Mouse (Mus musculus) embryonic facial prominence, embryonic 11.5 days (tissue): Measurements from ENCODE around the gene BC034090. TPM values are rescaled to one million over a fixed set of nuclear protein-coding genes. Genes with fewer than 3 reads are reported as not detected.
A peak's percentile ranks its signal among the peaks of the same experiment; 100 is the strongest.

ENCODE experiments used
- ATAC-seq: fragments of 200-750 bp; cut with Nextera tagmentation; replicated peaks from 2 replicates; pipeline ENCODE4 v1.8.0; 2017; ENCODE audit warnings: low read depth; ENCODE audit not compliant: insufficient number of reproducible peaks, low FRiP score, low TSS enrichment
- DNase-seq: peaks from one replicate; pipeline ENCODE4 v3.0.0-alpha.2; 2015; ENCODE audit warnings: low spot score
- H3K27ac ChIP-seq: fragments of 300-500 bp; sonication (generic); replicated peaks from 2 replicates; pipeline ENCODE4 v1.5.1; 2014; ENCODE audit warnings: mild to moderate bottlenecking, low read depth, low read length, control low read depth
- H3K27me3 ChIP-seq: fragments of 300-500 bp; sonication (generic); 2 replicates; pipeline ENCODE4 v1.6.1; 2014; ENCODE audit warnings: mild to moderate bottlenecking, low read length, moderate library complexity, mixed read lengths; ENCODE audit not compliant: control insufficient read depth, insufficient read depth
- H3K36me3 ChIP-seq: fragments of 300-500 bp; sonication (generic); replicated peaks from 2 replicates; pipeline ENCODE4 v1.6.1; 2014; ENCODE audit warnings: low read depth, mild to moderate bottlenecking, low read length, moderate library complexity, mixed read lengths; ENCODE audit not compliant: control insufficient read depth, insufficient read depth
- H3K4me1 ChIP-seq: fragments of 300-500 bp; sonication (generic); 2 replicates; pipeline ENCODE4 v1.6.1; 2014; ENCODE audit warnings: low read length, mixed read lengths; ENCODE audit not compliant: control insufficient read depth, insufficient read depth
- H3K4me2 ChIP-seq: fragments of 300-500 bp; sonication (generic); 2 replicates; pipeline ENCODE4 v1.6.1; 2014; ENCODE audit warnings: low read depth, mild to moderate bottlenecking, control low read depth, low read length, moderate library complexity
- H3K4me3 ChIP-seq: fragments of 300-500 bp; sonication (generic); 2 replicates; pipeline ENCODE4 v1.5.1; 2014; ENCODE audit warnings: low read depth, low read length, control low read depth
- H3K9ac ChIP-seq: fragments of 300-500 bp; sonication (generic); replicated peaks from 2 replicates; pipeline ENCODE4 v1.6.1; 2014; ENCODE audit warnings: mild to moderate bottlenecking, control low read depth, low read length
- H3K9me3 ChIP-seq: fragments of 300-500 bp; sonication (generic); replicated peaks from 2 replicates; pipeline ENCODE4 v1.6.1; 2016; ENCODE audit warnings: mild to moderate bottlenecking, low read length, inconsistent platforms, mixed read lengths; ENCODE audit not compliant: control insufficient read depth
- WGBS: fragments of 180-500 bp; shearing (Covaris S2); extraction: QIAGEN DNeasy Blood & Tissue Kit; methylation state at CpG from one replicate; pipeline ENCODE4 v1.1.7; 2014; 5-methylcytosine and 5-hydroxymethylcytosine counted together
- polyA plus RNA-seq: library from polyadenylated mRNA; unstranded; fragments of >200 nt; fragmentation: Nextera tagmentation; extraction: Ambion mirVana; gene quantifications from 2 replicates; pipeline ENCODE4 v1.2.1, GENCODE M21; 2014

Gene BC034090
- polyA plus RNA-seq, 1 experiment from 2014 or later, result 2.6 TPM

- no peaks in the 10 kb centered on the region for H3K27me3 ChIP-seq
- H3K9me3 ChIP-seq, result no peaks in the 10 kb centered on the region
- no peak overlapping the region for H3K4me2 ChIP-seq
- no peaks in the 10 kb centered on the region for H3K4me1 ChIP-seq
- H3K36me3 ChIP-seq, result peaks cover 3% of the 10 kb centered on the region
- H3K27ac ChIP-seq, result no peak overlapping the region
- H3K9ac ChIP-seq, result no peak overlapping the region
- DNase-seq (no peak), ATAC-seq (no peak)
- H3K4me3 ChIP-seq, result no peak overlapping the region
- WGBS, result 58% methylated on average over 7 of the region's 7 CpGs
Observed at GRCm38 (mm10) chr1:155205311-155205710, 38.9 kb downstream of the BC034090 start.

- no peaks in the 10 kb centered on the region for H3K27me3 ChIP-seq
- 85% methylated on average over 8 of the region's 8 CpGs for WGBS
- no peaks in the 10 kb centered on the region for H3K9me3 ChIP-seq
- no peak overlapping the region for H3K4me3 ChIP-seq
- no peak overlapping the region for H3K27ac ChIP-seq
- DNase-seq, result no peak
- H3K9ac ChIP-seq, result no peak overlapping the region
- no peak overlapping the region for H3K4me2 ChIP-seq
- ATAC-seq, result no peak
- no peaks in the 10 kb centered on the region for H3K4me1 ChIP-seq
- H3K36me3 ChIP-seq, result peaks cover 3% of the 10 kb centered on the region
Observed at GRCm38 (mm10) chr1:155204560-155205162, 39.6 kb downstream of the BC034090 start.

DNA sequence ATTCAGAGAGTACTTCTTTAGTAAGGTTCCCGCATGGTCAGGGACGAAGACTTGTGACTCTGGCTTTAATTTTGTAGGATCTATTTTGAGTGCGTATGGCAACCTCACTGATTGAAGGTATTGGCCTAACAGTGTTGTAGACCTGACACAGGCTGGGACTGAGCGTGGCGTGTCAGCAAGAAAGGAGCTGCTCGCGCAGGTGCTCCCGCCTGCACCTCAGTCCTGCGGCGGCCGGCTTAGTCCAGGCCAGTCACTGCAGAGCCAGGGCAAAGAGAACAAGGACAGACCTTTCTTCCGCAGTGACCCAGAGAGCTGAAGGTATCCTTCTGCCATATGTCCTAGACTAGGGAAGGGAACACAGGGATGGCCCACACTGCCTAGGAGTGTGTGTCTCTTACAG lies 40.3 kb downstream of the BC034090 start:
- Histone ChIP-seq H3K4me1 (no peaks in the 10 kb centered on the region), H3K36me3 (peaks cover 3% of the 10 kb centered on the region), H3K27ac (peak overlapping the region; percentile 28; the same call in 1 of the 2 replicates), H3K4me3 (no peak overlapping the region), H3K27me3 (no peaks in the 10 kb centered on the region), H3K4me2 (no peak overlapping the region), H3K9ac (no peak overlapping the region), H3K9me3 (no peaks in the 10 kb centered on the region)
- WGBS, result 92% methylated on average over 12 of the region's 12 CpGs
- DNase-seq (no peak), ATAC-seq (no peak; the same call in 1 of the 2 replicates)

DNA sequence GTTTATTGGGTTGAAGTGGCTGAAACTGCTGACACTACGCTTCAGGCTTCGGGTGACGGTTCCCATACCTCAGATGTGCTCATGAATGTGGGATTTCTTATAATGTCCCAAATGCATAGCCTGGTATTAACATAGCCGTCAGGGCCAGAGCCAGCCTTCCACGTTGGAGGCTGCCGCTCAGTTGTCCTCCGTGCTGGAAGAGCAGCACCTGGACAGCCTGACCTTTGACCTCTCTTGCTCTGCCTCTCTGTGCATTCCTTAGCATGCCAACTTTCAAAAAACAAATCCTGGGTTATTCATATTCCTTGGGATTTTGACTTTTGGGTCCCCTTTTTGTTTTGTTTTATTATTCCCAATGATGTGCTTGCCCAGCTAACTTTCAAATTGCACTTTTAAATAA lies 41.1 kb downstream of the BC034090 start:
- no peaks in the 10 kb centered on the region for H3K27me3 ChIP-seq
- no peaks in the 10 kb centered on the region for H3K9me3 ChIP-seq
- no peaks in the 10 kb centered on the region for H3K4me1 ChIP-seq
- H3K9ac ChIP-seq, result no peak overlapping the region
- no peak for ATAC-seq
- DNase-seq, result no peak
- no peak overlapping the region for H3K4me3 ChIP-seq
- no peak overlapping the region for H3K27ac ChIP-seq
- H3K4me2 ChIP-seq, result no peak overlapping the region
- WGBS, result 84% methylated on average over 7 of the region's 7 CpGs
- peaks cover 3% of the 10 kb centered on the region for H3K36me3 ChIP-seq

GRCm38 (mm10) chr1:155202472-155202871 lies 41.8 kb downstream of the BC034090 start:
- DNase-seq (no peak), ATAC-seq (no peak)
- Histone ChIP-seq H3K4me3 (no peak overlapping the region), H3K4me1 (no peaks in the 10 kb centered on the region), H3K36me3 (peaks cover 3% of the 10 kb centered on the region), H3K4me2 (no peak overlapping the region), H3K9ac (no peak overlapping the region), H3K9me3 (no peaks in the 10 kb centered on the region), H3K27ac (no peak overlapping the region), H3K27me3 (no peaks in the 10 kb centered on the region)
- WGBS, result 75% methylated on average over 5 of the region's 5 CpGs

GRCm38 (mm10) chr1:155201914-155202313 lies 42.3 kb downstream of the BC034090 start:
- Histone ChIP-seq H3K4me1 (no peaks in the 10 kb centered on the region), H3K4me3 (no peak overlapping the region), H3K27me3 (no peaks in the 10 kb centered on the region), H3K4me2 (no peak overlapping the region), H3K9me3 (no peaks in the 10 kb centered on the region), H3K36me3 (peaks cover 3% of the 10 kb centered on the region), H3K9ac (no peak overlapping the region), H3K27ac (no peak overlapping the region)
- ATAC-seq (no peak), DNase-seq (no peak)
- WGBS, result 80% methylated on average over 17 of the region's 17 CpGs

DNA sequence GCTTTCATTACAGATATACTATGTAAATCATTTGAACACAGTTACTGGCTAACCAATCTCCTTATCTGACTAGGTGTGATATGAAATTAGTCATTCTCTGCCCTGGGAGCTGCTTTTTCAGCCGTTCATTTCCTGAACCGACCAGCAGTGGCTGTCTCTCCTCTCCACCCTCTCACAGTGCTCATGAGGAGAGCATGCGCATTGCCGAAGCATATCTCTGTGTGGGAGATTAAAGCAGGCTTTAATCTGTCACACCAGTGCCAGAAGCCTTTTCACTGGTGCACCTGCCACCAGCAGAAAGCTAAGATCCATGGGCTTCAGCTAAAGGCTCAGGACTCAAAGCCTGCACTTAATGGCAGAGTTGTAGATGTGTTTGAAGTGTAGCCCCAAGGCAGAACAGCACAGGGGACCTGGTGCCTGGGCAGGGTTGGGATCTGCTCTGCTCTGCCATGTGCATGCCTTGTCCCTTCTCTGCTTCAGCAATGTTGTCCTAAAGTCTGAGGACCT lies 42.8 kb downstream of the BC034090 start:
- WGBS, result 77% methylated on average over 4 of the region's 4 CpGs
- Histone ChIP-seq H3K9me3 (no peaks in the 10 kb centered on the region), H3K9ac (no peak overlapping the region), H3K4me2 (no peak overlapping the region), H3K4me1 (no peaks in the 10 kb centered on the region), H3K4me3 (no peak overlapping the region), H3K27me3 (no peaks in the 10 kb centered on the region), H3K36me3 (peaks cover 3% of the 10 kb centered on the region), H3K27ac (no peak overlapping the region)
- ATAC-seq, result no peak
- no peak for DNase-seq

DNA sequence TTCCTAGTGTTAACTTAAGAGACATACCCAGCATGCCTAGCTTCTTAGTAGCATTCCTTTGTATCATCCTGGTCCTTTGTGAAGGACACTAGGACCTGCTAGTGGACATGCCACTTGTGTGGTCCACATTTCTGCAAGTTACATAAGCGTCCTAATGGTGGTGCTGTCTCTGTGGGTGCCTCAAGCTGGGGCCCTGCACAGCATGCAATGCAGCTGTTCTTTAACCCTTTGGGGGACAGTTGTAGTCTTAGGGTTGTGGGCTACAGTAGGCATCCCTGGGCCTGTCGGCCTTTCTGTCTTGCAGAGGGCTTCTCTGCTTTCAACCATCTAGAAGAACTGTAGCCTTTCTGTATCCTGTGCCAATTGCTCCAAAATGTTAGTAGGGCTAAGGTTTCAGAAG lies 43.3 kb downstream of the BC034090 start:
- DNase-seq (no peak), ATAC-seq (no peak)
- Histone ChIP-seq H3K4me3 (no peak overlapping the region), H3K27me3 (no peaks in the 10 kb centered on the region), H3K4me1 (no peaks in the 10 kb centered on the region), H3K9ac (no peak overlapping the region), H3K9me3 (no peaks in the 10 kb centered on the region), H3K27ac (no peak overlapping the region), H3K36me3 (peaks cover 3% of the 10 kb centered on the region), H3K4me2 (no peak overlapping the region)
- WGBS, result 52% methylated on average over 2 of the region's 2 CpGs
